Mouse (Mus musculus) spleen, adult 2 months (tissue): ENCODE data around the gene Eral1.

ENCODE experiments used
- CTCF ChIP-seq: fragments of 200-500 bp; IDR thresholded peaks from 2 replicates; pipeline ENCODE4 v1.5.1; 2011; ENCODE audit warnings: mild to moderate bottlenecking, inconsistent platforms; ENCODE audit not compliant: insufficient read depth, insufficient read length, insufficient replicate concordance; ENCODE audit errors: extremely low read depth
- POLR2A ChIP-seq: fragments of 200-500 bp; IDR thresholded peaks from 2 replicates; pipeline ENCODE4 v1.6.1; 2011; ENCODE audit warnings: low read depth, low read length, inconsistent platforms

- TF ChIP-seq POLR2A, result no peak
- TF ChIP-seq CTCF, result no peak
Measured at GRCm38 (mm10) chr11:78126739-78127138, 46.6 kb upstream of the Eral1 start.
